Mouse (Mus musculus): ENCODE data around the gene Amdhd1.

Gene Amdhd1

DNA sequence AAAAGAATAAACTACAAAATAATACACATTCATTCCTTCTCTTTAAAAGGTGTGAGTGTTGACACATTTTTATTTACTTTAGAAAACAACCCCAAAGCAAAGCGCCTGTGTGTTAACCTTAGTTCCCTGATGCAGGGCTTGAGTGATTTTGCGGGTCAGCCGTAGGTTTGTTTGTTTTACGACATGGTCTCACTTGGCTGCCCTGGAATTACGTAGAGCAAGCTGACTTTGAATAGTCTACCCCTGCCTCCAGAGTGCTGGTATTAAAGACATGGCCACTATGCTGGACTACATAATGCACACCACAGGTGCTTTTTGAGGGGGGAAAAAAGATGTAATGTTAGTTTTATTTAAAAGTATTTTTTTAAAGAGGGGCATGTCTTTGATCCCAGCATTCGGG is 1.0 kb downstream of the Amdhd1 start:
- DNase-seq, result no peak

DNA sequence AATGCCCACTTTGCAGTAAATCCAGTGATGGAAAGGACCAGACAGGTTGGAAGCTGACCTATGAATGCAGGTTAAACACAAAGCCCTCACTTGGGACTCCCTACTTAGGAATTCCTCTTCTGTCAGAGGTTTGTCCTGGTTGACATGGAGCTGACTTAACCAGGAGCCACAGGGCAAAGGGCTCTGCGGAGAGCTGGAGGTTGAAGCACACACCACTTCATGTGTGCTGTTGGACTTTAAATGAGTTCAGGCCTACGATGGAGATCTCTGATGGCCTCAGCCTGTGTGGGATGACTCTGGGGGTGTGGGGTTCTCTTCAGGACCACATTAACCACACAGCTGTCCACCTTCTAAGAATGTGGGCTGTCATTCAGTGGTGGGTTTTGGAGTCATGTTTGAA is 1.5 kb downstream of the Amdhd1 start:
- DNase-seq, result no peak

- DNase-seq, result no peak
These were observed 14.5 kb downstream of the Amdhd1 start for GRCm38 (mm10) chr10:93525329-93525728.

DNA sequence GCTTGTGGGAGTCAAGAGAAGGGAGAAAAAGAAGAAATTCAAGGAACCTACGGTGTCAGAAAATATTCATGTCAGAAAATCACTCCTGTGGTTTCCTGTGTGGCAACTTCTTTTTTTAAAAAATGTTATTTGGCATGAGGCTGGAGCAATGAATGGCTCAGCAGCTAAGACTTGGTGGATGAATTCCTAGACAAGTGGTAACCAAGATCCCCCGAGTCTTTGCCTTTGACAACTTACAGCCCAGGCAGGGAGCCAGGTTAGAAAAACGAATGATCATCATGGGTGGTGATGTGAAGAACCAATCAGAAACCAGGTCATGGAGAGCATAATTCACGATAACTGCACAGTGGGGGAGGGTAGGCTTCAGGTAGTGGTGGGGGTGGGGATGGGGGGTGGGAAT is 18.8 kb downstream of the Amdhd1 start:
- no peak for DNase-seq

DNA sequence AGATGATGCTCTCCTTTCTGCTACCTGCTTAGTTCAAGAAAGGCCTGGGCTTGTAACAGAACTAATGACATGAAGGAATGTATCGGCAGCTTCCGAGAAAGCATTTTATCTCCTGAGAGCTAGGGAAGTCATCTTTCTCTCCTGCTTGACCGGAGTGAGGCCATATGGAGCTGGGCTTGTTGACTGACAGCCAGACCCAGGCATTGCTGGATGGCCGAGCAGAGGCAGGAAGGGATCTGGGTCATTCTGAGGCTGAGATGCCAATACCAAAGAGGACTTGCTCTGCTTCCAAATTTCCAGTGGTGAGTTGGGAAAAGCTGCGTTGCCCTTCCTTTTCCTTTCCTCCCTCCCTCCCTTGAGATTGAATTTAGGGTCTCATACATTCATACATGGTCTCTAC is 20.1 kb downstream of the Amdhd1 start:
- DNase-seq, result peak; percentile 53

- DNase-seq, result no peak
These were observed 20.7 kb downstream of the Amdhd1 start for GRCm38 (mm10) chr10:93519159-93519558.

GRCm38 (mm10) chr10:93518620-93519019 is 21.2 kb downstream of the Amdhd1 start:
- DNase-seq, result no peak

DNA sequence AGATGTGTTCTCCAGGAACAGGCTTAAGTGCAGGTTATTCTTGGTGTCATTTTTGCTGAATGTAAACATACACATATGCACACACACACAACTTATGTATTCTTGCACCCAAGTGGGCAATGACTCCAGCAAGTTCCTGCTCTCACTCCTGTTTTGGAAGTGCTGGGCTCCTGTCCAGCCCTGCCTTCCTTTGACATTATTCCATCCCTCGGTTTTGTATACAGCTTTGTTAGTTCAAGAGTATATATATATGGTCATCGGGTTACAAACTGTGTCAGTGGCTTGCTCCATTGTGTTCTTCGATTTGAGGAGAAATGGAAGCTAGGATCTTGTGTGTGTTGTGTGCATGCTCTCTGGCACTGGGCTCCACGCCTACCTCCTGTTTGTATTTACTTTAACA is 21.6 kb downstream of the Amdhd1 start:
- DNase-seq, result no peak

GRCm38 (mm10) chr10:93517754-93518153 is 22.1 kb downstream of the Amdhd1 start:
- no peak for DNase-seq

DNA sequence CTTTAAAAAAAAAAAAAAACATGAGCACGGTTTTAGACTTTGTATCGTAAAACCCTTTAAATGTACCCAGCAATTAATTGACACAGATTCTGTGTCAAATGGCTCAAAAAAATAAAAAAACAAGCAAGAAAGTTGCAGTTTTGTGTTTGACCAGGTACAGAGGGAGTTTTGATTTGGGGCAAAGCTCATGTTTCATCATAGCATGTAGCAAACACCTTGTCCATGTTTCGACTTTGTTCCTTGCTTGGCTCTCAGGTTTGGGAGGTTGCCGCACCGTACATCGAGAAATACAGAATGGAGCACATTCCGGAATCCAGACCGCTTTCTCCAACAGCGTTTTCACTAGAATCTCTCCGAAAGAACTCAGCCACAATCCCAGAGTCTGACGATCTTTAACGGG is 23.9 kb downstream of the Amdhd1 start:
- DNase-seq, result no peak

- no peak for DNase-seq
These were observed 24.4 kb downstream of the Amdhd1 start for GRCm38 (mm10) chr10:93515419-93515818.

DNA sequence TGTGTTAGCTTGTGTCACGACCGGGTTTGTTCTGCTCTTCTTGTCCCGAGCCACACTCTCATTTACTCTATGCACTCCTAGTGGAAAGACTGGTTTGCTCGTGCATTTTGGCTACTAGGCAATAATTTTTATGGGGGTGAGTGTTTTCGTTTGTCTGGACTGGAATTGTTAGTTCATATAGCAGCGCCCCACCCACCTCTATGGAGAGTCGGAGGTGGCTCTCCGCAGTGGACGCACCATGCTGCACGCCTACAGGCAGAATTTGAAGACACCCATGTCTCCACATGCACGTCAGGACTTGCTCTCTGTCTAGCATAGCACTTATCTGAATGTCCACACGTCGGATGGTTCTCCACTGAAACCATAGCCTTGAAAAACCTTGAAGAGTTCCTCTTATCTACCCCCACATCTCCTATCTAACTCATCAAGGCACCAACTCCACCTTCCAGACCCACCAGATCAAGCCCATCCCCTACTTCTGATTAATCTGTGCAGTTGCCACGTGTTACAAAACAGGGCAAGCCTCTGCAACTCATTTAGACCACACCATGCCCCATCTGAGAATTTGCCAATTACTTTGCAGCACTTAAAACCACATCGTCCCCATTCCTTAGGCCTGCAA is 30.2 kb downstream of the Amdhd1 start:
- DNase-seq, result no peak

GRCm38 (mm10) chr10:93508383-93508970 is 31.4 kb downstream of the Amdhd1 start:
- no peak for DNase-seq

DNA sequence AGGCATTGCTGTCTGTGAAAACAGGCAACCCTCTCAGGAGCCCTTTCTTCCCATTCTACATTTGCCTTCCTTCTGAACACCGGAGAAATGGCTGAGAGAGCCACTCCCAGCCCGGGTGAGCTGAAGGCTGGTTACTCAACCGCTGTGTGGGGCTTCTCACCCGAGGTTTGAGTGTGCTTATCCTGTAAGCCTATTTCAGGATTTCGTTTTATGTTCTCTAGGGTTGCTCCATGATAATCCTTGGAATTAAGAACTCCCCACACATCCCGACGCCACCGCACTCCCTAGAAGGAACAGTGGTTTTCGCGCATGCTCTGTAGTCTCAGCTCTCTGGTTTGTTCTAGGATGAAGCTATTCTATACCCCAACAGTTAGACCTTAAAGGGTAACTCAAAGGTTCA is 38.5 kb downstream of the Amdhd1 start:
- DNase-seq, result no peak

DNA sequence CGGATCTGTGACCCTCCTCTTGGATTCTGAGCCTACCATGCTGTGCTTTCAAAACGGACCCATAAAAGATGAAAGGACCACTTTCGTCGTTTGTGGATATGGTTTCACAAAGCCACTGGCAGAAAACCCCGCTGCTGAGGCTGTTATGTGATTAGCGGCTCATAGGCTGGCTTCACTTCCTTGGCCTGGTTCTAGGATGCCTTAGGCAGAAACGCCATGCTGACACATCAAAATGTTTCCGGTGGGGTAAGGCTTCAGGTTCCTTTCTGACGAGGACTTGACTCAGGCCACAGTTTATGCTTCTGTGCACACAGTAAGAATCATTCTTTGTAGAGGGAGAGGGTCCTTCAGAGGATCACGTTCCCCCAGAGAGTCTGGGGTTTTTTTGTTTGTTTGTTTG is 39.0 kb downstream of the Amdhd1 start:
- DNase-seq, result no peak

- DNase-seq, result no peak
These were observed 49.4 kb downstream of the Amdhd1 start for GRCm38 (mm10) chr10:93490451-93490850.

DNA sequence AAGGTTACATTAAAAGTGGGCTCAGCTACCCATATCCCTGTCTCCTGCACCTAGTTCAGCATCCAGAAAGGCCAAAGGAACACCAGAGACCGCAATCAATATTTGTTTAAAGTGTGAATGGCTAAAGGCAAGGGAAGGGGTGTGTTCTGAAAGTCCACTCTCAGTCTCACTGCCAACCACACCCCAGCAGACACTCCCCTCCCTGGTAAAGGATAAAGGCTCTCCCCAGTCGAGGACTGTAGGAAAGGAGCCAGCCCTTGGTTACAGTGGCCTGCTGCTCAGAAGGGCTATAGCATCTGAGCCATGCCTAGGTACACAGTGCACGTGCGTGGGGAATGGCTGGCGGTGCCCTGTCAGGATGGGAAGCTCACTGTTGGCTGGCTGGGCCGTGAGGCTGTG is 51.0 kb downstream of the Amdhd1 start:
- DNase-seq, result no peak

DNA sequence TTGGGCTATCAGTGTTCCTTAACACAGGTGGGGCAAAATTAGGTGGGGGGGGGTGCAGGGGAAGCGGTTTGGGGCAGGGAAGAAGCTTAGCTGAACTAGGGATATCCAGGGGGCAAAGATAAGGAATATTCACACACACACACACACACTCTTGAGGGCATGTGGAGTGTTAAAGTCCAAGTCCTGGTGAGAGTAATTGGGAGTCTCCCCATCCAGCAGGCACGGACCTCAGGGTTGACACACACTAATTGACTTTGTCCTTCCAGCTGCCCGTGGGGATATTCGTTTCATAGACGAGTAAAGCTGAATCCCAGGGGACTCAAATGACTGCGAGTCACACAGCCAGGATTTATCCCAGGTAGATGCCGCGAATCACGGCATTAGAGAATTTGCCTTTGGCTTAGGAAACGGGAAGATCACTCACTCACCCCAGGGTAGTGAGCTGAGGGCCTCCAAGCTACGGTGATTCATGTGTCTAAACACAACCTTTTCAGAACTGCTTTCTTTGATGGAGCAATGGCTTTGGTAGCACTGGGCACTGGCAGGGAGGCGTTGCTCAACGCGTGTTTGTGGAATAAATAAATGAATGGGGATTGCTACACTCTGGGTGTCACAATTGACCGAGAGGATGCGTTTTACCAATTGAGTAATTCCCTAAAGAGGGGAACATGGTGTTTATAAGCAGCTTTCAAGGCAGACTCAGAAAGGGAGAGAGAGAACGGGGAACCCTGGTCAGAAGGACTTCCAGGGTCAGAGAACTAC is 51.6 kb downstream of the Amdhd1 start, which contains the start of gene Hal:
Gene Hal (plus strand): TSS at position 703 of the 762 bp plus-strand sequence.
- DNase-seq, result no peak

DNA sequence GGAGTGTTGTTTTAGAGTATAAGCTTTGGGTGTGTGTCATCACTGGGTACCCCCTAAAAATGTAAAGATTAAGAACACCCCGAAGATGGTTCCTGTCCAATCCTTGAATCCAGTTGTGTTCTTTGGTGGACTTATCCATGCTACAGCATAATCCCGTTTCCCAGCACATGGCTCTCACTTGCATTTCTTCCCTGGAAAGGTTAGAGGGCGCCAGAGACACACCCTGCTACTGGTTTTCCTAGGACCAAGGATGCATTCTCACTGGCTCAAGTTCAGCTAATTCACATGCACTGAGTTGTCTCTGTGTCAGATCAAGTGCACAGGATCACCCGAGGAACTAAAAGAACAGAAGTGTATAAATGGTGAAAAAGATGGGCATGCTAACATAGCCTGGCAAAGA is 53.2 kb downstream of the Amdhd1 start:
- DNase-seq, result peak; percentile 34

DNA sequence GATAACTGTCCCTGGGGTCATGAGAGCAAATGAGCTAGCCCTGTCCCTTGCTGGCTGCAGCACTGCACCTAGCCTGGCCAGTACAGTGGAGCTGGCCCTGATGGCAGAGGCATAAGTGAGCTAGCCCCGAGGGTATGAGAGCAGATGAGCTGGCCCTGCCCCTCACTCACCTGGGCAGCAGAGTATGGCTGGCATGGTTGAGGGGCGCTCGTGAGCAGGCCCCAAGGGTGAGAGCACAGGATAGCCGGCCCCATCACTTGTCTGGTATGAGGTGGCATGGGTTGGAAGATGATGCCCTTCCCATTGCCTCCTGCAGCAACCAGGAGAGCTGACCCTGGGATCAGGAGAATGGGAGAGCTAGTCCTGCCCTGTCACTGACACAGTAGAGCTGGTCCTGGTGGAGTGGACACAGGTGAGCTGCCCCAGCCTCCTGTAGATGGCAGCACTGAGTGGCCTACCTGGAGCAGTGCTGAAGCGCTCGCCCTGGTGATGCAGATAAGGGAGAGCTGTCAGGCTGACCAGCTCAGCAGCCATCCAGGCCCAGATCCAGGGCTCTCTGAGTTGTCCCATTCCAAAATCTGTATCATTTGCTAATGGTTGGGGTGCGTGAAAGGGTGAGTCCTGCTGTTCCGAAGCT is 54.7 kb downstream of the Amdhd1 start:
- peak; percentile 59 for DNase-seq

- DNase-seq, result no peak
These were observed 55.3 kb downstream of the Amdhd1 start for GRCm38 (mm10) chr10:93484511-93484910.

Data from cerebellum, adult 11 months (tissue).